Mouse (Mus musculus): Measurements from ENCODE around the gene Kif16b. TPM values are rescaled to one million over a fixed set of nuclear protein-coding genes. Genes with fewer than 3 reads are reported as not detected.

The Kif16b gene
- total and polyA plus RNA-seq, 3 experiments, result 16.1 to 38.3 (median 32.3) TPM

GRCm38 (mm10) chr2:142735691-142736090 is 165.6 kb downstream of the Kif16b start:
- Histone ChIP-seq H3K27ac (no peak overlapping the region), H3K4me3 (no peak overlapping the region), H3K36me3 (ENCODE audit: control insufficient read depth, insufficient read depth, low read length) (peaks cover 3% of the 10 kb centered on the region; the same call in 1 of the 2 replicates), H3K79me2 (replicated peaks; ENCODE audit: control insufficient read depth, insufficient read depth, low read length) (no peaks in the 10 kb centered on the region), H3K27me3 (ENCODE audit: control insufficient read depth, insufficient read depth, low read length) (no peaks in the 10 kb centered on the region), H3K4me1 (ENCODE audit: control insufficient read depth, insufficient read depth, low read length) (peaks cover 4% of the 10 kb centered on the region), H3K9ac (ENCODE audit: low read depth, low read length) (no peak overlapping the region)
- intact Hi-C loops (cut with DNase I), result no loop called here
- TF ChIP-seq EP300 (IDR thresholded peaks at IDR 0.05; ENCODE audit: insufficient read depth, low read depth, low read length), result no peak
- TF ChIP-seq POLR2A (IDR thresholded peaks at IDR 0.05; ENCODE audit: insufficient read depth, low read depth, low read length), result no peak
- no peak for TF ChIP-seq CTCF (IDR thresholded peaks at IDR 0.05)
- no peak for DNase-seq
- WGBS, result 94% methylated on average over 3 of the region's 3 CpGs

- DNase-seq, result no peak
- peaks cover 4% of the 10 kb centered on the region for H3K4me1 ChIP-seq (ENCODE audit: control insufficient read depth, insufficient read depth, low read length)
- peaks cover 3% of the 10 kb centered on the region for H3K36me3 ChIP-seq (ENCODE audit: control insufficient read depth, insufficient read depth, low read length)
- no peak for TF ChIP-seq POLR2A (IDR thresholded peaks at IDR 0.05; ENCODE audit: insufficient read depth, low read depth, low read length)
- no peaks in the 10 kb centered on the region for H3K27me3 ChIP-seq (ENCODE audit: control insufficient read depth, insufficient read depth, low read length)
- H3K79me2 ChIP-seq (replicated peaks; ENCODE audit: control insufficient read depth, insufficient read depth, low read length), result no peaks in the 10 kb centered on the region
- 84% methylated on average over 2 of the region's 2 CpGs for WGBS
- intact Hi-C loops (cut with DNase I), result no loop called here
- no peak overlapping the region for H3K9ac ChIP-seq (ENCODE audit: low read depth, low read length)
- no peak overlapping the region for H3K27ac ChIP-seq
- no peak overlapping the region for H3K4me3 ChIP-seq
Measured at GRCm38 (mm10) chr2:142734046-142734445, 167.3 kb downstream of the Kif16b start.

- Histone ChIP-seq H3K79me2 (replicated peaks; ENCODE audit: control insufficient read depth, insufficient read depth, low read length) (no peaks in the 10 kb centered on the region), H3K27me3 (ENCODE audit: control insufficient read depth, insufficient read depth, low read length) (no peaks in the 10 kb centered on the region), H3K4me3 (no peak overlapping the region), H3K9ac (ENCODE audit: low read depth, low read length) (no peak overlapping the region), H3K36me3 (ENCODE audit: control insufficient read depth, insufficient read depth, low read length) (peaks cover 3% of the 10 kb centered on the region), H3K27ac (no peak overlapping the region), H3K4me1 (ENCODE audit: control insufficient read depth, insufficient read depth, low read length) (peaks cover 4% of the 10 kb centered on the region)
- WGBS, result 59% methylated on average over 4 of the region's 4 CpGs
- no peak for DNase-seq
- TF ChIP-seq CTCF (IDR thresholded peaks at IDR 0.05) (no peak), EP300 (IDR thresholded peaks at IDR 0.05; ENCODE audit: insufficient read depth, low read depth, low read length) (no peak), POLR2A (IDR thresholded peaks at IDR 0.05; ENCODE audit: insufficient read depth, low read depth, low read length) (no peak)
- intact Hi-C loops (cut with DNase I), result no loop called here
Measured at GRCm38 (mm10) chr2:142732370-142732769, 169.0 kb downstream of the Kif16b start.

GRCm38 (mm10) chr2:142731778-142732092 is 169.6 kb downstream of the Kif16b start:
- Histone ChIP-seq H3K27ac (no peak overlapping the region), H3K79me2 (replicated peaks; ENCODE audit: control insufficient read depth, insufficient read depth, low read length) (no peaks in the 10 kb centered on the region), H3K27me3 (ENCODE audit: control insufficient read depth, insufficient read depth, low read length) (no peaks in the 10 kb centered on the region), H3K4me1 (ENCODE audit: control insufficient read depth, insufficient read depth, low read length) (peaks cover 4% of the 10 kb centered on the region), H3K36me3 (ENCODE audit: control insufficient read depth, insufficient read depth, low read length) (peaks cover 3% of the 10 kb centered on the region), H3K4me3 (no peak overlapping the region), H3K9ac (ENCODE audit: low read depth, low read length) (no peak overlapping the region)
- WGBS, result 35% methylated on average over 1 of the region's 1 CpGs
- peak; percentile 37 to 68 for DNase-seq
- intact Hi-C loops (cut with DNase I), result no loop called here
- TF ChIP-seq POLR2A (IDR thresholded peaks at IDR 0.05; ENCODE audit: insufficient read depth, low read depth, low read length), result no peak
- TF ChIP-seq CTCF (IDR thresholded peaks at IDR 0.05), result no peak
- no peak for TF ChIP-seq EP300 (IDR thresholded peaks at IDR 0.05; ENCODE audit: insufficient read depth, low read depth, low read length)

- TF ChIP-seq EP300 (IDR thresholded peaks at IDR 0.05; ENCODE audit: insufficient read depth, low read depth, low read length), result no peak
- no peak for TF ChIP-seq POLR2A (IDR thresholded peaks at IDR 0.05; ENCODE audit: insufficient read depth, low read depth, low read length)
- no peak for TF ChIP-seq CTCF (IDR thresholded peaks at IDR 0.05)
- Histone ChIP-seq H3K27ac (no peak overlapping the region), H3K4me3 (no peak overlapping the region), H3K36me3 (ENCODE audit: control insufficient read depth, insufficient read depth, low read length) (peaks cover 3% of the 10 kb centered on the region), H3K9ac (ENCODE audit: low read depth, low read length) (no peak overlapping the region), H3K27me3 (ENCODE audit: control insufficient read depth, insufficient read depth, low read length) (no peaks in the 10 kb centered on the region), H3K4me1 (ENCODE audit: control insufficient read depth, insufficient read depth, low read length) (peaks cover 4% of the 10 kb centered on the region), H3K79me2 (replicated peaks; ENCODE audit: control insufficient read depth, insufficient read depth, low read length) (no peaks in the 10 kb centered on the region)
- intact Hi-C loops (cut with DNase I), result no loop called here
- no peak for DNase-seq
- WGBS, result 73% methylated on average over 10 of the region's 10 CpGs
Measured at GRCm38 (mm10) chr2:142731016-142731777, 170.1 kb downstream of the Kif16b start.

- Histone ChIP-seq H3K4me3 (no peak overlapping the region), H3K36me3 (ENCODE audit: control insufficient read depth, insufficient read depth, low read length) (no peaks in the 10 kb centered on the region), H3K27ac (no peak overlapping the region), H3K79me2 (replicated peaks; ENCODE audit: control insufficient read depth, insufficient read depth, low read length) (no peaks in the 10 kb centered on the region), H3K4me1 (ENCODE audit: control insufficient read depth, insufficient read depth, low read length) (no peaks in the 10 kb centered on the region), H3K9ac (ENCODE audit: low read depth, low read length) (no peak overlapping the region), H3K27me3 (ENCODE audit: control insufficient read depth, insufficient read depth, low read length) (peaks cover 2% of the 10 kb centered on the region; the same call in 1 of the 2 replicates)
- intact Hi-C loops (cut with DNase I), result no loop called here
- no peak for DNase-seq
- 76% methylated on average over 7 of the region's 7 CpGs for WGBS
- TF ChIP-seq EP300 (IDR thresholded peaks at IDR 0.05; ENCODE audit: insufficient read depth, low read depth, low read length) (no peak), POLR2A (IDR thresholded peaks at IDR 0.05; ENCODE audit: insufficient read depth, low read depth, low read length) (no peak), CTCF (IDR thresholded peaks at IDR 0.05) (no peak)
Measured at GRCm38 (mm10) chr2:142724215-142725001, 176.9 kb downstream of the Kif16b start.

Data from heart, adult 2 months (tissue).